Comparison of ENCODE assay signal across 31 mouse cellular contexts in genomic region chr3:126681996-126682395, GRCm38 (mm10).
DNase-seq lines count a peak whose midpoint lies in the region; ATAC-seq and TF ChIP-seq lines count a peak whose summit lies in the region.
"Had no signal": no experiment of that assay in that cellular context is flagged by ENCODE, and none has a peak within 500 bp of the region (broad histone marks: within the 10 kb centered on the region; RNA-seq: fewer than 3 reads in every experiment).

No protein-coding gene starts in this region.

- no peak for TF ChIP-seq CTCF in heart, postnatal 0 days (IDR thresholded peaks at IDR 0.05; ENCODE audit: low read depth)
- no peak for TF ChIP-seq CTCF in heart, adult 2 months (IDR thresholded peaks at IDR 0.05)
- no peak for TF ChIP-seq CTCF in left cerebral cortex, adult 2 months (IDR thresholded peaks at IDR 0.05)

- no peak for TF ChIP-seq POLR2A in heart, adult 2 months (IDR thresholded peaks at IDR 0.05; ENCODE audit: insufficient read depth, low read depth, low read length)

- no peak overlapping the region for H3K4me2 ChIP-seq in heart, embryonic 14.5 days (ENCODE audit: low read length)
- H3K4me2 ChIP-seq in heart, postnatal 0 days (ENCODE audit: low read depth, low read length), result peak overlapping the region; percentile 26; the same call in 1 of the 2 replicates
- H3K4me2 ChIP-seq: embryonic facial prominence, embryonic 13.5 days; forebrain, embryonic 12.5 days; heart, embryonic 11.5 days; hindbrain, embryonic 13.5 days had no signal

- no peak overlapping the region; a peak in 1 of 4 replicates for H3K27ac ChIP-seq in heart, embryonic 14.5 days (replicated peaks in 1 of 2; ENCODE audit: control insufficient read depth in 1 of 2, insufficient read depth in 1 of 2, low read depth in 2 of 2, low read length in 2 of 2)
- H3K27ac ChIP-seq in heart, postnatal 0 days (ENCODE audit: low read depth), result peak overlapping the region; percentile 69
- H3K27ac ChIP-seq in heart, adult 2 months, result no peak overlapping the region
- no peak overlapping the region for H3K27ac ChIP-seq in left cerebral cortex, adult 2 months
- H3K27ac ChIP-seq: embryonic facial prominence, embryonic 10.5 days; embryonic facial prominence, embryonic 13.5 days; forebrain, embryonic 12.5 days; gastrocnemius, adult 2 months; hindbrain, embryonic 10.5 days; hindbrain, embryonic 13.5 days had no signal

- no peak for TF ChIP-seq EP300 in heart, postnatal 0 days (IDR thresholded peaks at IDR 0.05; ENCODE audit: low read depth)
- TF ChIP-seq EP300 in heart, adult 2 months (IDR thresholded peaks at IDR 0.05; ENCODE audit: insufficient read depth, low read depth, low read length), result no peak

- H3K79me2 ChIP-seq in heart, adult 2 months (replicated peaks; ENCODE audit: control insufficient read depth, insufficient read depth, low read length), result peaks cover 2% of the 10 kb centered on the region

- intact Hi-C loops in heart, adult 2 months (cut with DNase I), result no loop called here
- intact Hi-C loops in left cerebral cortex, adult 2 months (cut with DNase I), result no loop called here

- WGBS in heart, embryonic 14.5 days, result 30% methylated on average over 4 of the region's 4 CpGs
- 42% methylated on average over 4 of the region's 4 CpGs for WGBS in heart, postnatal 0 days
- 50% methylated on average over 4 of the region's 4 CpGs for WGBS in heart, adult 2 months

- peaks cover 9 to 17% of the 10 kb centered on the region in 2 experiments for H3K4me1 ChIP-seq in heart, embryonic 14.5 days (ENCODE audit: control insufficient read depth in 2 of 2, insufficient read depth in 2 of 2, low read length in 2 of 2)
- peaks cover 21% of the 10 kb centered on the region for H3K4me1 ChIP-seq in heart, postnatal 0 days (ENCODE audit: control insufficient read depth, insufficient read depth)
- H3K4me1 ChIP-seq in heart, adult 2 months (ENCODE audit: control insufficient read depth, insufficient read depth, low read length), result peaks cover 5% of the 10 kb centered on the region
- H3K4me1 ChIP-seq: embryonic facial prominence, embryonic 13.5 days; forebrain, embryonic 12.5 days; hindbrain, embryonic 13.5 days had no signal

- no peaks in the 10 kb centered on the region for H3K9me3 ChIP-seq in heart, embryonic 14.5 days (ENCODE audit: control insufficient read depth, low read length)
- no peaks in the 10 kb centered on the region for H3K9me3 ChIP-seq in heart, postnatal 0 days (replicated peaks; ENCODE audit: control insufficient read depth, low read length)
- H3K9me3 ChIP-seq: embryonic facial prominence, embryonic 10.5 days; embryonic facial prominence, embryonic 13.5 days; forebrain, embryonic 12.5 days; hindbrain, embryonic 10.5 days; hindbrain, embryonic 13.5 days had no signal

- DNase-seq in heart, adult 8-10 months (ENCODE audit: low spot score), result no peak
- DNase-seq in heart, postnatal 0 days (ENCODE audit: low spot score), result no peak
- DNase-seq in heart, adult 2 months, result no peak
- DNase-seq in left cerebral cortex, adult 2 months (ENCODE audit: extremely low spot score in 1 of 2, low spot score in 2 of 2), result no peak
- DNase-seq: adrenal gland, postnatal 10 days; B cell, adult 2 months; cerebellum, adult 11 months; cerebellum, adult 9-11 months; cerebellum, postnatal 25 days; embryo, embryonic 11 days; gastrocnemius, adult 2 months; gastrocnemius, postnatal 14 days; heart, adult 11 months; kidney, adult 18-20 months; kidney, adult 9 months had no signal

- H3K36me3 ChIP-seq in heart, embryonic 14.5 days (ENCODE audit: control insufficient read depth, insufficient read depth, low read length), result no peaks in the 10 kb centered on the region
- H3K36me3 ChIP-seq in heart, postnatal 0 days (replicated peaks; ENCODE audit: control insufficient read depth, insufficient read depth, low read length), result no peaks in the 10 kb centered on the region
- H3K36me3 ChIP-seq in heart, adult 2 months (ENCODE audit: control insufficient read depth, insufficient read depth, low read length), result peaks cover 5% of the 10 kb centered on the region
- H3K36me3 ChIP-seq: embryonic facial prominence, embryonic 10.5 days; embryonic facial prominence, embryonic 13.5 days; forebrain, embryonic 12.5 days; G1E; hindbrain, embryonic 10.5 days; hindbrain, embryonic 13.5 days had no signal

- no peaks in the 10 kb centered on the region for H3K27me3 ChIP-seq in heart, embryonic 14.5 days (ENCODE audit: control insufficient read depth, insufficient read depth, low read length)
- H3K27me3 ChIP-seq in heart, postnatal 0 days (ENCODE audit: control insufficient read depth, insufficient read depth, low read length), result no peaks in the 10 kb centered on the region
- H3K27me3 ChIP-seq in heart, adult 2 months (ENCODE audit: control insufficient read depth, insufficient read depth, low read length), result no peaks in the 10 kb centered on the region
- H3K27me3 ChIP-seq: CH12.LX; embryonic facial prominence, embryonic 13.5 days; forebrain, embryonic 12.5 days; hindbrain, embryonic 13.5 days; Patski had no signal

- no peak for ATAC-seq in heart, embryonic 14.5 days (ENCODE audit: insufficient number of reproducible peaks, insufficient read depth, low FRiP score, low read depth)
- no peak for ATAC-seq in heart, postnatal 0 days (ENCODE audit: insufficient read depth, low read depth)
- ATAC-seq in megakaryocyte-erythroid progenitor cell, adult 5-6 weeks (replicated peaks; ENCODE audit: low FRiP score, low TSS enrichment, poor library complexity, severe bottlenecking), result peak; percentile 65; the same call in 1 of the 2 replicates
- ATAC-seq: forebrain, embryonic 16.5 days; hindbrain, embryonic 16.5 days; inflammation-experienced regulatory T-cells, adult 6 months; intestine, embryonic 16.5 days; Patski had no signal

- H3K4me3 ChIP-seq in heart, embryonic 14.5 days (ENCODE audit: control insufficient read depth in 1 of 2, insufficient read depth in 1 of 2, low read depth in 1 of 2, low read length in 2 of 2), result no peak overlapping the region
- no peak overlapping the region for H3K4me3 ChIP-seq in heart, postnatal 0 days (ENCODE audit: low read depth, low read length)
- no peak overlapping the region for H3K4me3 ChIP-seq in heart, adult 2 months
- H3K4me3 ChIP-seq in left cerebral cortex, adult 2 months, result no peak overlapping the region
- H3K4me3 ChIP-seq: embryonic facial prominence, embryonic 10.5 days; embryonic facial prominence, embryonic 13.5 days; erythroblast, embryonic 14.5 days; forebrain, embryonic 12.5 days; gastrocnemius, adult 2 months; hindbrain, embryonic 10.5 days; hindbrain, embryonic 13.5 days had no signal

- 0 out of 2 replicates have a peak overlapping the region, but pooled peaks have one; percentile 17 for H3K9ac ChIP-seq in heart, embryonic 14.5 days (ENCODE audit: low read length)
- H3K9ac ChIP-seq in heart, postnatal 0 days (replicated peaks; ENCODE audit: low read depth, low read length), result no peak overlapping the region
- H3K9ac ChIP-seq in heart, adult 2 months (ENCODE audit: low read depth, low read length), result no peak overlapping the region
- H3K9ac ChIP-seq: embryonic facial prominence, embryonic 13.5 days; forebrain, embryonic 12.5 days; hindbrain, embryonic 13.5 days had no signal
